15 mouse cellular contexts compared by ENCODE assay signal in the genomic region with DNA sequence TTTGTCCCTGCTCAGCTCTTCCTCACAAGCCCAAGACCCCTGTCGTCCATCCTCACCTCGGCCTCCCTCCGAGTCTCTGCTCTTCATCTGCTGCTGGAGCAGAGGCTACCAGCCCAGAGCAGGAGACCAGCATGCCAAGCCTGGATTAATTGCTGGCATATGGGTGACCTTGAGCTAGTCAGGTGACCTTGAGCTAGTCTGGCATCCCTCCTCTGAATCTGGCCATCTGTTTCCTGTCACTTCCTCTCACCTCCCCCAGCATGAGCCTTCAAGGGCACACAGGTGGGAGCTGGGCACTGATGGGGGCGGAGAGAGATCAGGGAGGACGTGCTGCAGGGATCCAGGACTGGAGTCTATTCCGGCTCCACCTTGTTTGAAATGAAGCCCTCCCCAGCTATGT.
A peak's percentile ranks its signal among the peaks of the same experiment; 100 is the strongest.
DNase-seq lines count a peak whose midpoint lies in the region; ATAC-seq lines count a peak whose summit lies in the region.
"Had no signal": no experiment of that assay in that cellular context is flagged by ENCODE, and none has a peak within 500 bp of the region (broad histone marks: within the 10 kb centered on the region; RNA-seq: fewer than 3 reads in every experiment).

No protein-coding gene starts in this region.

- H3K4me3 ChIP-seq in hindbrain, embryonic 15.5 days: no peak overlapping the region
- H3K4me3 ChIP-seq: embryonic facial prominence, embryonic 12.5 days; megakaryocyte, embryonic 14.5 days had no signal

- peak; percentile 18 to 26 for DNase-seq in adrenal gland, postnatal 36 days
- no peak for DNase-seq in adrenal gland, postnatal 4 days (ENCODE audit: low spot score in 2 of 2)
- peak; percentile 38 for DNase-seq in 416B (ENCODE audit: low read depth)
- peak; percentile 69 for DNase-seq in cerebellum, adult 9-11 months
- DNase-seq in B cell, adult 2 months: no peak
- DNase-seq in layer of hippocampus, adult 9-10 months (ENCODE audit: low spot score): no peak
- DNase-seq in adipocyte (ENCODE audit: low spot score): no peak
- DNase-seq: adrenal gland, postnatal 25 days; heart, adult 18-20 months; lung, adult 18-20 months; right cerebral cortex, postnatal 4 days had no signal

- H3K4me1 ChIP-seq in hindbrain, embryonic 15.5 days (replicated peaks): peaks cover 37% of the 10 kb centered on the region

- no peaks in the 10 kb centered on the region for H3K27me3 ChIP-seq in hindbrain, embryonic 15.5 days
- H3K27me3 ChIP-seq: embryonic facial prominence, embryonic 12.5 days had no signal

- H3K4me2 ChIP-seq in hindbrain, embryonic 15.5 days: no peak overlapping the region
- H3K4me2 ChIP-seq: embryonic facial prominence, embryonic 12.5 days had no signal

- no peaks in the 10 kb centered on the region for H3K36me3 ChIP-seq in hindbrain, embryonic 15.5 days
- H3K36me3 ChIP-seq: embryonic facial prominence, embryonic 12.5 days had no signal

- H3K27ac ChIP-seq in hindbrain, embryonic 15.5 days (replicated peaks): peak overlapping the region; percentile 77
- H3K27ac ChIP-seq: embryonic facial prominence, embryonic 12.5 days had no signal

- 49% methylated on average over 6 of the region's 6 CpGs for WGBS in hindbrain, embryonic 15.5 days

- H3K9me3 ChIP-seq in hindbrain, embryonic 15.5 days: no peaks in the 10 kb centered on the region
- H3K9me3 ChIP-seq: embryonic facial prominence, embryonic 12.5 days; megakaryocyte, embryonic 14.5 days had no signal

- H3K9ac ChIP-seq in hindbrain, embryonic 15.5 days: no peak overlapping the region
- H3K9ac ChIP-seq: embryonic facial prominence, embryonic 12.5 days had no signal

- peak; percentile 39; the same call in 1 of the 2 replicates for ATAC-seq in hindbrain, embryonic 15.5 days (ENCODE audit: low FRiP score, low read depth)
- ATAC-seq: forebrain, embryonic 16.5 days had no signal

Comparison
In these comparisons a context has a peak if more than half of its experiments do, and no peak if none do; other contexts are left out.
1. DNase-seq: peak in adrenal gland, postnatal 36 days (2 of 2), 416B (single experiment) and cerebellum, adult 9-11 months (single experiment); none in adrenal gland, postnatal 4 days (0 of 2), B cell, adult 2 months (0 of 2), layer of hippocampus, adult 9-10 months (single experiment) and adipocyte (single experiment).